Mouse (Mus musculus) stomach, embryonic 16.5 days (tissue): ENCODE measurements around the gene Fam155a. TPM values are rescaled to one million over a fixed set of nuclear protein-coding genes. Genes with fewer than 3 reads are reported as not detected.
"Not testable (repeated sequence)": the region's sequence is repeated elsewhere in the genome, so short reads cannot be mapped to it uniquely, and the experiment has no call there.

Source experiments
- ATAC-seq: fragments of 200-750 bp; cut with Nextera tagmentation; 2 replicates; pipeline ENCODE4 v1.8.0; 2017; ENCODE audit warnings: moderate number of reproducible peaks, moderate TSS enrichment; ENCODE audit not compliant: insufficient read depth, low FRiP score
- H3K27ac ChIP-seq: fragments of 300-500 bp; sonication (generic); 2 replicates; pipeline ENCODE4 v1.5.1; 2014; ENCODE audit warnings: low read length
- H3K27me3 ChIP-seq: fragments of 300-500 bp; sonication (generic); 2 replicates; pipeline ENCODE4 v1.6.1; 2014; ENCODE audit warnings: low read length, control low read depth, mixed read lengths; ENCODE audit not compliant: control insufficient read depth, insufficient read depth
- H3K36me3 ChIP-seq: fragments of 300-500 bp; sonication (generic); 2 replicates; pipeline ENCODE4 v1.6.1; 2014; ENCODE audit warnings: low read length; ENCODE audit not compliant: control insufficient read depth, insufficient read depth
- H3K4me1 ChIP-seq: fragments of 300-500 bp; sonication (generic); 2 replicates; pipeline ENCODE4 v1.6.1; 2014; ENCODE audit warnings: low read length, control low read depth, mixed read lengths; ENCODE audit not compliant: control insufficient read depth, insufficient read depth
- H3K4me2 ChIP-seq: fragments of 300-500 bp; sonication (generic); 2 replicates; pipeline ENCODE4 v1.6.1; 2014; ENCODE audit warnings: low read depth, low read length, mixed read lengths
- H3K4me3 ChIP-seq: fragments of 300-500 bp; sonication (generic); replicated peaks from 2 replicates; pipeline ENCODE4 v1.5.1; 2014; ENCODE audit warnings: mild to moderate bottlenecking, low read length
- H3K9ac ChIP-seq: fragments of 300-500 bp; sonication (generic); 2 replicates; pipeline ENCODE4 v1.6.1; 2014; ENCODE audit warnings: low read length
- H3K9me3 ChIP-seq: fragments of 300-500 bp; sonication (generic); replicated peaks from 2 replicates; pipeline ENCODE4 v1.6.1; 2016; ENCODE audit warnings: low read length, control low read depth; ENCODE audit not compliant: control insufficient read depth
- WGBS: fragments of 180-500 bp; shearing (Covaris S2); extraction: QIAGEN DNeasy Blood & Tissue Kit; methylation state at CpG from one replicate; pipeline ENCODE4 v1.1.7; 2014; 5-methylcytosine and 5-hydroxymethylcytosine counted together
- polyA plus RNA-seq: library from polyadenylated mRNA; unstranded; fragments of >200 nt; fragmentation: Nextera tagmentation; extraction: Ambion mirVana; gene quantifications from 2 replicates; pipeline ENCODE4 v1.2.1, GENCODE M21; 2015

Fam155a gene
- 0.75 and 1.0 TPM in 2 replicates for polyA plus RNA-seq

DNA sequence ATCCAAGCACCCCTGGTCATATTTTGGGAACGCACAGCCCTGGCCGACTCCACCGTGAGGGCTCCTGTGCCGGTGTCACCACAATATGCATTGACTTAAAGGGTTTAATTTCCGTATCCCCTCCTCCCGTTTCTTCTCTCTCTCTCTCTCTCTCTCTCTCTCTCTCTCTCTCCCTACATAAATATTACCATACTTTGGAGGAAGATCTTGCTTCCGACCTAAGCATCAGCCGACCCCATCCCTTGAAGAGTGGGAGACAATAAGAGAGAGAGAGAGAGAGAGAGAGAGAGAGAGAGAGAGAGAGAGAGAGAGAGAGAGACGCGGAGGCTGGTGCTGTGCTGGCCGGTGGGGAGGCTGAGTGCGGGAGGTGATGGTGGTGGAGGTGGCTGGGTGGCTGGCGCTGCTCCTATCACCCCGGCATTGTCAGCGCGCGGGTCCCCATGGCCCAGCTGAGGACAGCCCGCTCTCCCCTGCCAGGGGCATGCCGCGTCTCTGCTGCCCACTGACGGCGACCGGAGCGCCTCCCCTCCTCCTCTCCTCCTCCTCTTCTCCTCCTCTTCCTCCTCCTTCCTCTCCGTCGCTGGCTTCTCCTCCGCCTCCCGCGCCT lies at the start of gene Fam155a:
Gene Fam155a (minus strand): TSS at position 163 of the 607 bp plus-strand sequence.
- WGBS = under 1% methylated on average over 19 of the region's 29 CpGs
- Histone ChIP-seq H3K4me3 (peak within 1 kb of the TSS; percentile 51), H3K27me3 (peaks cover 36% of the 10 kb centered on the region), H3K27ac (no peak within 1 kb of the TSS), H3K4me1 (peaks cover 11% of the 10 kb centered on the region), H3K9ac (peak within 1 kb of the TSS; percentile 58), H3K9me3 (no peaks in the 10 kb centered on the region), H3K4me2 (peak within 1 kb of the TSS; percentile 89), H3K36me3 (no peaks in the 10 kb centered on the region)
- peak; percentile 33; the same call in 1 of the 2 replicates for ATAC-seq

DNA sequence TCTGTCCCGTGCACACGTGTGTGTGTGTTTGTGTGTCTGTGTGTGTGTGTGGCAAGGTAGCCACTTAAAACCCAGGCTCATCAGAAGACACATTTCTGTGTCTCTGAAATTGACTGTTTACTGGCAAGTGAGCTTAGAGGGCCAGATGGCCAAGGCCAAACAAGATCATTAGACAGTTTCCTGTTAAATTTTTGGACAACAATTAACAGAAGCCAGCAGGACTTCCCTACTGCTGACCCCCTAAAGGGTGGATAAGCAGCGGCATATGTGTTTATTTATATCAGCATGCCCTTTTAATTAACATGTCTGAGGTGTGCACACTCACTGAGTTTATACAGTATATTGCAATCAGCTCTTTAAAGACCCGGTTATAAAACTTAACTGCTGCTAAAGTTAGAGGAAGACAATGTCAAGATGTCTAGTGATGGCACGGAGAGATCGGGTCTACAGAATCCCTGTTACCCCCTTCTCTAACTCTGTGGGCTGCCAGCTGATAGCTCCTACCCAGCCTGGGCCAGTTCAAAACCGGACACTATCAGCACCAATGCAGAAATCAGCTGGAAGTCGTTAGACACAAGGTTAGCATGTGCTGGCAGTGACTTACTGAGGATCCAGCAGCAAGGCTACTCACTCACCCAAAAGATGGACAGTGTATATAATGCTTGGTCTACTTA lies 42.4 kb upstream of the Fam155a start:
- no peaks in the 10 kb centered on the region for H3K4me1 ChIP-seq
- no peak overlapping the region for H3K27ac ChIP-seq
- H3K27me3 ChIP-seq = no peaks in the 10 kb centered on the region
- H3K9ac ChIP-seq = no peak overlapping the region
- H3K9me3 ChIP-seq = no peaks in the 10 kb centered on the region
- ATAC-seq = no peak
- no peak overlapping the region for H3K4me2 ChIP-seq
- H3K36me3 ChIP-seq = no peaks in the 10 kb centered on the region
- 66% methylated on average over 8 of the region's 8 CpGs for WGBS
- no peak overlapping the region for H3K4me3 ChIP-seq

DNA sequence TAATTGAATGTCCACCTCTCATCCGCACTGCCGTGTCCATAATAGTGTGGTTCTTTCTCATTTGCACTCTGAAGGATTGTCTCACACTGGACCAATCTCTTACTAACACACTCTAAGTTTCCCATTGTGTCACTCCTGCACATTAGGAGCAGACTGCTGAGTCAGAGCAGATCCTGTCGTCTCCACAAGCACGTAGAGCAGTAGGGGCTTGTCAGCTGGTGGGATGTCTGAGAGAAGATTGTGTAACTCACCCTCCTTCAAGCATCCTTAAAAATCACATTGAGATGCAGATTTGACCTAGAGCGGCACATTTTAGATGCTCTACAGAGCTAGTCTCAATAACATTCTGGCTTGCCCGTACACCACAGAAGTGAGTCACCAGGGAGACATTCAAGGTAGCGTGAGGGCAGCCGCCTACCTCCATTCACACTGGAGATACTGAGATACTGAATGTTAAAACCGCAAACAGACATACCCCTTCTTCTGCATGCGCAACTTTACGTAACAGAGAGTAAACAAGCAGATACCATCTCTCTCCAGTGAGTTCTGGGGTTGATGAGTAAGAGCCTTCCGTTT lies 40.1 kb upstream of the Fam155a start:
- no peaks in the 10 kb centered on the region for H3K36me3 ChIP-seq
- no peaks in the 10 kb centered on the region for H3K9me3 ChIP-seq
- no peak; the same call in 1 of the 2 replicates for ATAC-seq
- 67% methylated on average over 12 of the region's 12 CpGs for WGBS
- H3K4me3 ChIP-seq = no peak overlapping the region
- no peaks in the 10 kb centered on the region for H3K27me3 ChIP-seq
- H3K4me2 ChIP-seq = no peak overlapping the region
- H3K27ac ChIP-seq = no peak overlapping the region
- H3K4me1 ChIP-seq = no peaks in the 10 kb centered on the region
- no peak overlapping the region for H3K9ac ChIP-seq

DNA sequence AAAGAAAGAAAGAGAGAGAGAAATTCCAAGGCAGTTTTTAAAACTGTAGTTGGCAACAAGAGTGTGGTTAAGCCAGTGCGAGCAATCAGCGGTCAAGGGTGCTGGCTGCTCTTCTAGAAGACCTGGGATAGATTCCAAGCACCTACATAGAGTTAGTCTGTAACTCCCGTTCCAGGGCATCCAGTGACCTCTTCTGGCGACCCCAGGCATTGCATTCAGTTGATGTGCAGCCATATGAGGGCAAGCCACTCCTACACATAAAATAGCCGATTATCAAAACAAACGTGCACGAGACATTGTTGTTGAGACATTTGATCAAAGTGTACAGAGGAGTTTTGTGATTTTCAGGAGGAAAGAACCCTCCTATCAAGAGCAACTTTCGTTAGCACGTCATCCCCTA lies 37.6 kb upstream of the Fam155a start:
- H3K4me1 ChIP-seq = no peaks in the 10 kb centered on the region
- H3K4me3 ChIP-seq = no peak overlapping the region
- no peaks in the 10 kb centered on the region for H3K27me3 ChIP-seq
- no peak overlapping the region for H3K4me2 ChIP-seq
- no peaks in the 10 kb centered on the region for H3K36me3 ChIP-seq
- H3K9me3 ChIP-seq = peaks cover 3% of the 10 kb centered on the region; the same call in 1 of the 2 replicates
- H3K27ac ChIP-seq = no peak overlapping the region
- no peak for ATAC-seq
- 81% methylated on average over 9 of the region's 9 CpGs for WGBS
- H3K9ac ChIP-seq = no peak overlapping the region

DNA sequence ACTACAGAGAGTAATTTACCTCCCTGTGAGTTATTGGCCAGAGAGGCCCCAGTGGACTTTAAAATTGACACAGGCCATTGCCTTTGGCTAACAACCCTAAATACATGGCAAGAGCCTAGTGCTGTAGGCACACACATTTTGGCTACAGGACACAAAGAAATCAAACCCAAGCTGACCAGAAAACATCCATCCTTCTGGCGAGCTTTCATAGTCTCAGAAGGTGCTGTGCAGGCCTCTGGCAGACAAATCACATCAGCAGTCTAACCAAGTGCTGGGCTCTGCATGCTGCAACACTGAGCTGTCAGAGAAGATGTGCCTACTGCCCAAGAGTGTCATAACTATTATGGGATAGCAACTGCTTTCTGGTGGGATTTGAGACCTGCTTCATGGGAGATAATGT lies 34.7 kb upstream of the Fam155a start:
- H3K9ac ChIP-seq = no peak overlapping the region
- no peak overlapping the region for H3K27ac ChIP-seq
- 76% methylated on average over 1 of the region's 1 CpGs for WGBS
- ATAC-seq = no peak
- no peaks in the 10 kb centered on the region for H3K4me1 ChIP-seq
- H3K4me3 ChIP-seq = no peak overlapping the region
- H3K36me3 ChIP-seq = no peaks in the 10 kb centered on the region
- H3K27me3 ChIP-seq = no peaks in the 10 kb centered on the region
- no peak overlapping the region for H3K4me2 ChIP-seq
- H3K9me3 ChIP-seq = peaks cover 3% of the 10 kb centered on the region; the same call in 1 of the 2 replicates

DNA sequence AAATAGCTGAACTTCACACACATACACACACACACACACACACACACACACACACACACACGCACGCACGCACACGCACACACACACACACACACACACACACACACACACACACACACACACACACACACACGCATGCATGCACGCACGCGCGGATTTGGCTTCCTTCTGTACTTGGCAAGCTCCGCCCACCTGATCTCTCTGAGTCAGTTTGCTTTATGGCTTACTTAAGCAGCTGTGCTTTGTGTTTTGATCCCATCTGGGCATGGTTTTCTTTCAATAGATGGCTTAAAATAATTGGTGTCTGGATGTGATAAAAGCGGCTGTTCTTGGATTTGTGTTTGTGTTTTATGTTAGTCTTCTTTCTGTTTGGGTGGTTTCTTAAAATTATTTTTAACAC lies 29.4 kb upstream of the Fam155a start:
- not testable (repeated sequence) for H3K4me3 ChIP-seq, H3K9ac ChIP-seq, H3K36me3 ChIP-seq, H3K27ac ChIP-seq, H3K27me3 ChIP-seq, H3K4me1 ChIP-seq, H3K4me2 ChIP-seq, H3K9me3 ChIP-seq, ATAC-seq
- WGBS = 48% methylated on average over 7 of the region's 11 CpGs

DNA sequence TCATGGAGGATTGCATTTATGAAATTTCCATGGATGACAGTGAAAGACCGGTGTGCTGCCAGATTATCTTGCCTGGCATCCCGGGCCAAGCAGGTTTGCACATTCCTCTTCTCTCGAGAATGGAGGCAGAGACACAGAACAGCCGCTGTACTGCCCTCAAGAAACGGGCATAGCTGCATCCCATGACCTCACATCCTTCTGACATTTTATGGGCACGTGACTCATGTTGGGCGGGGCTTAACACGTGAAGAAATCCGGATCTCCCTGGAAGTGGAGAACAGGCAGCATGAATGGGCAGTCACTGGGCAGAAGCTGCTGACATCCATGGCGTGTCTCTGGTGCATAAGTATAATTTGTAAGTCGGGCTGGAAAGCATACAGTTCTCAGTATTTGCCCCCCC lies 29.0 kb upstream of the Fam155a start:
- no peak overlapping the region for H3K27ac ChIP-seq
- ATAC-seq = no peak
- no peaks in the 10 kb centered on the region for H3K4me1 ChIP-seq
- no peak overlapping the region for H3K9ac ChIP-seq
- no peak overlapping the region for H3K4me2 ChIP-seq
- 74% methylated on average over 11 of the region's 11 CpGs for WGBS
- no peak overlapping the region for H3K4me3 ChIP-seq
- no peaks in the 10 kb centered on the region for H3K27me3 ChIP-seq
- H3K36me3 ChIP-seq = no peaks in the 10 kb centered on the region
- H3K9me3 ChIP-seq = peaks cover 3% of the 10 kb centered on the region; the same call in 1 of the 2 replicates

DNA sequence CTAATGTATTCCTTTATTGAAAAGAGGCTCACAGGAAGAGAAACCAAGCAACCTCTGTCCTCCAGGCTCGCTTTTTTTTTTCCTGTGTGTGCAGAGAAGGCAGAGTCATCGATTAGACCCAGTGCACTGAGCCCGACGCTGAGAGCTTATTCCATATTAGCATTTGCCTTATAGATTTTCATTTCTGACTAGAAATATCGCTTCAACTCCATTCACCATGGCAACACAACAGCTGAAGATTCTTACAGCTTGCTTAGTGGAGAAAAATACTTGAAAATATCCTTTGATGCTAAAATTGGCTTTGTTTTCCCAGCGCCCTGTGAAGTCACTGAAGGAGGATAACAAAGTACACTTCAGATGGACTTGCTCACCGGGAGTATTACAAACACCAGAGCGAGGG lies 26.6 kb upstream of the Fam155a start:
- WGBS = 70% methylated on average over 8 of the region's 8 CpGs
- no peak for ATAC-seq
- Histone ChIP-seq H3K4me1 (no peaks in the 10 kb centered on the region), H3K9ac (no peak overlapping the region), H3K27ac (no peak overlapping the region), H3K4me2 (no peak overlapping the region), H3K27me3 (no peaks in the 10 kb centered on the region), H3K9me3 (no peaks in the 10 kb centered on the region), H3K36me3 (no peaks in the 10 kb centered on the region), H3K4me3 (no peak overlapping the region)

DNA sequence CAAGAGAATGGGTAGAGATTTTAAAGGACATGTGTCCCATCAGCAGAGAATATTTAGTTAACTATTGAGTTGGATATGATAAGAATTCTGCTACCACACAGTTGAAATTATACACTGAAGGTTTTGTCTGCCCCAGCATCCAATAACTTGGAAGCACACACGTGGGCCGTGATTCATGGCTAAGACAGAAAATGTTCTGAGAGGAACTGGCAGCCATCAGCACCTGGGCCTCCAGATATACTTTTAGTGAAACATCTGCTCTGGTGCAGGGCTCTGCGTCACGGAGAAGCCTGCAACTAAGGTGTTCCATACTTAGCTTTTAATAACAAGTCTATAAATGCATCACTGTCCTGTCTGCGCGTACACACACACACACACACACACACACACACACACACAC lies 24.8 kb upstream of the Fam155a start:
- Histone ChIP-seq H3K9me3 (no peaks in the 10 kb centered on the region), H3K27me3 (no peaks in the 10 kb centered on the region), H3K27ac (no peak overlapping the region), H3K4me1 (no peaks in the 10 kb centered on the region), H3K36me3 (no peaks in the 10 kb centered on the region), H3K4me3 (no peak overlapping the region), H3K4me2 (no peak overlapping the region), H3K9ac (no peak overlapping the region)
- no peak for ATAC-seq
- 91% methylated on average over 6 of the region's 6 CpGs for WGBS
